Mouse (Mus musculus) Patski (cell line): Measurements from ENCODE around the gene Clec16a. TPM values are rescaled to one million over a fixed set of nuclear protein-coding genes. Genes with fewer than 3 reads are reported as not detected.

Experiments used
- ATAC-seq: fragments of 100-300 bp; one replicate; pipeline ENCODE4 v1.8.0; 2021
- CTCF ChIA-PET: fragments of 350-600 bp; sonication (Branson Sonifier 250); formaldehyde crosslinking; loops from one replicate; lab custom pipeline; 2022; ENCODE audit warnings: inconsistent platforms; lab: Charles Lee
- POLR2A ChIA-PET: fragments of 350-600 bp; sonication (Branson Sonifier 250); formaldehyde crosslinking; loops from one replicate; lab custom pipeline; 2022; ENCODE audit warnings: antibody characterized with exemption, inconsistent platforms; lab: Charles Lee
- DNase-seq: peaks from one replicate; pipeline ENCODE4 v3.0.0-alpha.2; 2011; ENCODE audit warnings: low read depth, low spot score
- H3K27me3 ChIP-seq: fragments of 371-371 bp; one replicate; pipeline ENCODE4 v1.5.1; 2021
- CTCF ChIP-seq: fragments of 100-300 bp; IDR thresholded peaks from one replicate; pipeline ENCODE4 v1.5.1; 2021
- in situ Hi-C: fragments of 300-500 bp; cut with MboI; formaldehyde crosslinking; loops from 3 replicates; pipeline ENCODE4 v1.11.1; 2018; ENCODE audit warnings: low pct_unique_long_range_greater_than_20kb, mixed read lengths
- polyA plus RNA-seq: library from polyadenylated mRNA; unstranded; gene quantifications from one replicate; pipeline ENCODE4 v1.2.3, GENCODE M21; 2021

The Clec16a gene
- polyA plus RNA-seq, 1 experiment from 2014 or later, result 21.3 TPM

DNA sequence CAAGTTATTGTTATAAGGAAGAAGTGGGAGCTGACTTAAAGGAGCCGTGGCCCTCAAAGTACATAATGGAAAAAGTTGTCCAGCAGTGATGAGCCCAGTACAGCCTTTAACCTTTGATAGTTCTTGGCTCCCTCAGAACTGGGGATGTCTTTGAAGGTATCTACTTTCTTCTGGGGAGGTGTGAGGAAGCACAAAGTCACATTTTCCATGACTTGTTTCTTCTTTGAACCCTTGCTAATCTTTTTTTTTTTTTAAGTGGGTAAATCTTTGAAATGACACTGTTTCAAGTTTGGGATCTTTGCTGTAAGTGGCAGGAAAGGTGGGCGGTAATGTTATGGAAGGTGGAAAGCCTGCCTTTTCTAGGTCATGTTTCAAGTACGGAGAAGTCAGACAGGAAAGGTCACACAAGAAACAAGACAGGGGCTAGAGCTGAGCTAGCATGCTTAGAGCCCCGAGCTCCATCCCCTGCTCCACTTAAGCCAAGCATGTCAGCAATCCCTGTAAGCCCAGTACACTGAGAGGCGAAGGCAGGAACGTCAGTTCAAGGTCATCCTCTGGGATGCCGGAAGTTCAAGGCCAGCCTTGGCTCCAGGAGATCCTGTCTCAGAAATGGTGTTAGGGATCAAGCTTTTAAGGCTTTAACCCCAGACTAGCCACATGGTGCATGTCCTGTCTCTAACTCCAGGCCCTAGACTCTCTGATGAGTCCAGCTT, 124.0 kb downstream of the Clec16a start:
- no peak for DNase-seq
- ATAC-seq, result no peak
- no peak for TF ChIP-seq CTCF
- in situ Hi-C loops, result no loop called here
- H3K27me3 ChIP-seq, result no peaks in the 10 kb centered on the region
- CTCF ChIA-PET, result interaction anchor here (1.0 to 2.1 kb wide), 4 partner anchors 11 to 117 kb away, joined by 3 to 5 read pairs (median 4); no protein-coding TSS in a partner anchor
- POLR2A ChIA-PET, result no interaction called here

DNA sequence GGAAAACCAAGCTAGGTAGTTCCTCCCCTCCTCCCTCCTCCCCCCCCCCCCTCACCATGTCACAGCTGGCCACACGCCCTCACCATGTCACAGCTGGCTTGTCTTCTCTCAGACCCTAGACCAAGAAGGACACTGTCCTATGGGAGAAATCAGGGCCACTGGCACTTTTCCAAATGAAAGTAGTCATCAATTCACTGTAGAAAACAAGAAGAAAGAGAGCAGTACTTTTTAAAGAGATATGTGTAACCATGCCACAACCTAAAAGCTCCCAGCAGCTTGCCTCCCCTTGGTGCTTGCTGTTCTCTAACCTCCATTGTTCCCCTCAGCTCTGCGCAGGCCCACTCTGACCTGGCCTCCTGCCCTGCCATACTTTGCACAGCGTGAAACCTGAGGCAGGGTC, 124.8 kb downstream of the Clec16a start:
- ATAC-seq, result no peak
- in situ Hi-C loops, result no loop called here
- no peaks in the 10 kb centered on the region for H3K27me3 ChIP-seq
- ChIA-PET CTCF (interaction anchor here (1.2 to 2.1 kb wide), 4 partner anchors 9 to 29 kb away, joined by 3 to 5 read pairs (median 4); no protein-coding TSS in a partner anchor), POLR2A (no interaction called here)
- DNase-seq, result no peak
- no peak for TF ChIP-seq CTCF

- TF ChIP-seq CTCF, result no peak
- in situ Hi-C loops, result no loop called here
- ChIA-PET CTCF (interaction anchor here (0.7 to 1.0 kb wide), 2 partner anchors 11 to 23 kb away, joined by 3 read pairs; no protein-coding TSS in a partner anchor), POLR2A (no interaction called here)
- ATAC-seq, result no peak
- no peaks in the 10 kb centered on the region for H3K27me3 ChIP-seq
- no peak for DNase-seq
Measured at GRCm38 (mm10) chr16:10672490-10672889, 127.4 kb downstream of the Clec16a start.

DNA sequence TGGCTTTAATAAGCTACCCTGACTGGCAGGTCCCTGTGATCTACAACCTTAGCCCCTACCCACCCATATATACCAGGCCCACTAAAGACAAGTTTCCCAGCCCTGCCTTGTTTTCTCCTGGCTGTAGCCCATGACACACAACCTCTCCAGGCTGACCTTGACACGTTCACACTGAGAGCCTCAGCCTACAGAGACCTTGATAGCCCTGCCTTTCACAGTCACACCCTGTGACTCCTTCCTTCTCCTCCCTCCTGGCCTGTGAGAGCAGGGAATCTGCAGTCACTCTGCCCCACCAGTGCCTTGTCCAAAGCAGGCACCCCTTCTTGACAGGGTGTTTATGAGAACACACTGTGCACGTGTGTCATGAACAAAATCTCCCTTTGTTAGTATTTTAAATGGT, 128.9 kb downstream of the Clec16a start:
- no peak for TF ChIP-seq CTCF
- in situ Hi-C loops, result no loop called here
- H3K27me3 ChIP-seq, result no peaks in the 10 kb centered on the region
- ChIA-PET CTCF (no interaction called here), POLR2A (no interaction called here)
- DNase-seq (no peak), ATAC-seq (no peak)

- DNase-seq (no peak), ATAC-seq (no peak)
- H3K27me3 ChIP-seq, result no peaks in the 10 kb centered on the region
- in situ Hi-C loops, result no loop called here
- POLR2A ChIA-PET, result no interaction called here
- no peak for TF ChIP-seq CTCF
- CTCF ChIA-PET, result no interaction called here
Measured at GRCm38 (mm10) chr16:10674957-10675356, 129.8 kb downstream of the Clec16a start.

GRCm38 (mm10) chr16:10675612-10676011, 130.5 kb downstream of the Clec16a start:
- CTCF ChIA-PET, result no interaction called here
- TF ChIP-seq CTCF, result no peak
- POLR2A ChIA-PET, result no interaction called here
- in situ Hi-C loops, result no loop called here
- ATAC-seq (no peak), DNase-seq (no peak)
- H3K27me3 ChIP-seq, result no peaks in the 10 kb centered on the region

DNA sequence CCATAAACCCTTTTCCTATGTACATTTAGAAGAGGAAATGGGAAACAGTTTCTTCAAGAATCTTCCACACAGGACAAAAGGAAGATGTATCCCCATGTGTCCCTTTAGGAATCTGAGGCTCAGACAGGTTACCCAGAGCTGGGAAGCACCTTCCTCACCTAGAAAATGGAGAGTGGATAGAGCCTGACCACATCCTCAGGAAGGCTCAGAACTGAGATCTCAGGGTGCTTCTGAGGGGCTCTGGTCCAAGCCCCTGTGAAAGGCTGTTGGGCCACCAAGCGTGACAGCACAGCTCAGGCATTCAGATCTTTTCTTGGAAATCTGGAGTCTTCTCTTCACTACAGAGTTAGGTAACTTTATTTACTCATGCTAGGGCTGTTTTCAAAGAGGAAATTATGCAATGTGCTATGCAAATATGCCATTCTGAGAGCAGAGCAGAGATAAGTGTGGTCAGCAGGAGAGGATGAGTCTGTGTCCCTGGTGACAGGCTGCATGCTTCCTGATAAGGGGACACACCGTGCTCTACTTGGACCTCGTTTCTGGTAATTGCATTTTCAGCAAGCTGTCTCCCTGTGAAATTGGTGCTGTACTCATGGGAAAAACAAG, 131.4 kb downstream of the Clec16a start:
- no peaks in the 10 kb centered on the region for H3K27me3 ChIP-seq
- ChIA-PET POLR2A (no interaction called here), CTCF (interaction anchor here (1.8 kb wide), 1 partner anchor 11 kb away, joined by 4 read pairs; no protein-coding TSS in a partner anchor)
- ATAC-seq (no peak), DNase-seq (no peak)
- in situ Hi-C loops, result no loop called here
- TF ChIP-seq CTCF, result no peak

- no peak for DNase-seq
- in situ Hi-C loops, result no loop called here
- H3K27me3 ChIP-seq, result no peaks in the 10 kb centered on the region
- ATAC-seq, result no peak
- ChIA-PET POLR2A (interaction anchor here (1.3 kb wide), 1 partner anchor 27 kb away, joined by 9 read pairs; no protein-coding TSS in a partner anchor), CTCF (no interaction called here)
- TF ChIP-seq CTCF, result no peak
Measured at GRCm38 (mm10) chr16:10682521-10682920, 137.4 kb downstream of the Clec16a start.

DNA sequence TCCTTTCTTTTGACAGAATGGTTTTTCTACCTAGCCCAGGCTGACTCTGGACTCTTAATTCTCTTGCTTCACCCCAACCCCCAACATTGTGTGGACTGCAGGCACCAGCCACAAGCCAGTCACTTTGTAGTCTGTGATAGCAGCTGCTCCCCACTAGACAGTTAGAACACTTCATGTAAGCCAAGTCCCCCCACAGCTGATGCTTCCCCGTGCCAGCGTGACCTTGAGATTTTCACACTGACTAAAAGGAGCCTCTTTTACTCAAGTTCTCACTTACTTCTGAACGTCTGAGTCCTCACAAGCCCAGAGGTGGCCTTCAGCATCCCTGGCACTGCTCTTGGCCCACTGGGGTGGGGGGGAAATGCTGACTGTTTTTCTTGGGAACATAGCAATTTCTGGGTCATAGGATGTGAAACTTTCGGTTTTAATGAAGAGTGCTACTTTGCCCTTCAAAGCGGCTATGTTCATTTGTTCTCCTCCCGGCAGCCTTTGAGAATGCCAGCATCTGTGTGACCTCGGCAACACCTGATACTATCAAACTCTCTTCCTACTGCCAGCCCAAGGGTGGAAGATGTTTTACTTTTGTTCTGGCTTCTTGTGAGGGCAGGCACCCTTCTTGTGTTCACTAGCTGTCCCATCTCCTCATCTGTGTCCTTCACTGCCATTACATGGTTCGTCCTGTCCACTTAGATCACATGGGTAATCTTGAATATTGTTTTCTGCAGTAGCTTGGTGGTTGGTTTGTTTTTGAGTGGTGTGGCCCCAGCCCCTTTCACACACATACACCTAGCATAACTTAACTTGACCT, 138.3 kb downstream of the Clec16a start:
- in situ Hi-C loops, result no loop called here
- DNase-seq (no peak), ATAC-seq (no peak)
- ChIA-PET CTCF (no interaction called here), POLR2A (no interaction called here)
- no peaks in the 10 kb centered on the region for H3K27me3 ChIP-seq
- no peak for TF ChIP-seq CTCF

- TF ChIP-seq CTCF, result no peak
- no peak for DNase-seq
- no peak for ATAC-seq
- CTCF ChIA-PET, result interaction anchor here (1.3 kb wide), 1 partner anchor 20 kb away, joined by 3 read pairs; no protein-coding TSS in a partner anchor
- H3K27me3 ChIP-seq, result no peaks in the 10 kb centered on the region
- in situ Hi-C loops, result no loop called here
- POLR2A ChIA-PET, result no interaction called here
Measured at GRCm38 (mm10) chr16:10689748-10690318, 144.7 kb downstream of the Clec16a start.
